Mouse (Mus musculus): ENCODE data around the gene Gas2. TPM values are rescaled to one million over a fixed set of nuclear protein-coding genes. Genes with fewer than 3 reads are reported as not detected.

Gas2 gene
- 94.3 TPM for polyA plus RNA-seq (2014; fragmentation: Illumina TruSeq; extraction: RNeasy Lipid Tissue Mini Kit (QIAGEN cat#74804); ENCODE audit: low read depth, low replicate concordance)

GRCm38 (mm10) chr7:51861250-51862096, at the start of gene Gas2:
Gene Gas2 (plus strand): TSS chr7:51862015.

GRCm38 (mm10) chr7:51862097-51862492, 280 bp downstream of the Gas2 start, which contains the start of gene Fancf:
Gene Fancf (minus strand): TSS chr7:51862267.

GRCm38 (mm10) chr7:52005511-52006295, 143.9 kb downstream of the Gas2 start, which contains the start of gene Svip:
Gene Svip (minus strand): TSS chr7:52006018.

GRCm38 (mm10) chr7:52015628-52016027, 153.8 kb downstream of the Gas2 start, which contains the start of gene 1700015G11Rik:
Gene 1700015G11Rik (minus strand): TSS chr7:52015728.

Other genes starting within 250 kb of the Gas2 start
- not detected for gene Slc17a6, start 240.0 kb upstream of the Gas2 start, polyA plus RNA-seq (2014; fragmentation: Illumina TruSeq; extraction: RNeasy Lipid Tissue Mini Kit (QIAGEN cat#74804); ENCODE audit: low read depth, low replicate concordance)
- gene Fancf, start 252 bp downstream of the Gas2 start, polyA plus RNA-seq (2014; fragmentation: Illumina TruSeq; extraction: RNeasy Lipid Tissue Mini Kit (QIAGEN cat#74804); ENCODE audit: low read depth, low replicate concordance), result 4.8 TPM
- 27.1 TPM for gene Svip, start 144.0 kb downstream of the Gas2 start, polyA plus RNA-seq (2014; fragmentation: Illumina TruSeq; extraction: RNeasy Lipid Tissue Mini Kit (QIAGEN cat#74804); ENCODE audit: low read depth, low replicate concordance)
- gene 1700015G11Rik, start 153.7 kb downstream of the Gas2 start, polyA plus RNA-seq (2014; fragmentation: Illumina TruSeq; extraction: RNeasy Lipid Tissue Mini Kit (QIAGEN cat#74804); ENCODE audit: low read depth, low replicate concordance), result not detected